Mouse (Mus musculus) heart, postnatal 0 days (tissue): Measurements from ENCODE around the gene Son. TPM values are rescaled to one million over a fixed set of nuclear protein-coding genes. Genes with fewer than 3 reads are reported as not detected.

Experiments
- ATAC-seq: fragments of 200-750 bp; cut with Nextera tagmentation; 2 replicates; pipeline ENCODE4 v1.8.0; 2017; ENCODE audit warnings: low read depth, moderate number of reproducible peaks, moderate library complexity; ENCODE audit not compliant: insufficient read depth
- DNase-seq: peaks from one replicate; pipeline ENCODE4 v3.0.0-alpha.2; 2016; ENCODE audit warnings: low spot score
- H3K27ac ChIP-seq: fragments of 300-500 bp; sonication (generic); 2 replicates; pipeline ENCODE4 v1.5.1; 2014; ENCODE audit warnings: low read depth, mild to moderate bottlenecking
- H3K27me3 ChIP-seq: fragments of 300-500 bp; sonication (generic); 2 replicates; pipeline ENCODE4 v1.6.1; 2014; ENCODE audit warnings: low read length, mixed read lengths; ENCODE audit not compliant: control insufficient read depth, insufficient read depth
- H3K36me3 ChIP-seq: fragments of 300-500 bp; sonication (generic); replicated peaks from 2 replicates; pipeline ENCODE4 v1.6.1; 2014; ENCODE audit warnings: low read length, mixed read lengths; ENCODE audit not compliant: control insufficient read depth, insufficient read depth
- H3K4me1 ChIP-seq: fragments of 300-500 bp; sonication (generic); 2 replicates; pipeline ENCODE4 v1.6.1; 2014; ENCODE audit warnings: antibody characterized with exemption; ENCODE audit not compliant: control insufficient read depth, insufficient read depth
- H3K4me2 ChIP-seq: fragments of 300-500 bp; sonication (generic); 2 replicates; pipeline ENCODE4 v1.6.1; 2014; ENCODE audit warnings: low read depth, mild to moderate bottlenecking, low read length, moderate library complexity
- H3K4me3 ChIP-seq: fragments of 300-500 bp; sonication (generic); 2 replicates; pipeline ENCODE4 v1.5.1; 2014; ENCODE audit warnings: low read depth, low read length
- H3K9ac ChIP-seq: fragments of 300-500 bp; sonication (generic); replicated peaks from 2 replicates; pipeline ENCODE4 v1.6.1; 2014; ENCODE audit warnings: low read depth, low read length, mixed read lengths
- H3K9me3 ChIP-seq: fragments of 300-500 bp; sonication (generic); replicated peaks from 2 replicates; pipeline ENCODE4 v1.6.1; 2016; ENCODE audit warnings: low read length; ENCODE audit not compliant: control insufficient read depth
- CTCF ChIP-seq: IDR thresholded peaks from 2 replicates; pipeline ENCODE4 v1.5.1; 2016; ENCODE audit warnings: antibody characterized with exemption, control low read depth, low read depth
- EP300 ChIP-seq: IDR thresholded peaks from 2 replicates; pipeline ENCODE4 v1.6.1; 2016; ENCODE audit warnings: antibody characterized with exemption, low read depth
- WGBS: fragments of 180-500 bp; shearing (Covaris S2); extraction: QIAGEN DNeasy Blood & Tissue Kit; methylation state at CpG from one replicate; pipeline ENCODE4 v1.1.7; 2014; 5-methylcytosine and 5-hydroxymethylcytosine counted together
- polyA plus RNA-seq: library from polyadenylated mRNA; unstranded; fragments of >200 nt; fragmentation: Nextera tagmentation; extraction: Ambion mirVana; gene quantifications from 2 replicates; pipeline ENCODE4 v1.2.1, GENCODE M21; 2015
- total RNA-seq: library from RNA; depleted of rRNA; stranded (reverse); fragments of >200 nt; gene quantifications from 2 replicates; pipeline ENCODE4 v1.2.3, GENCODE M21; 2014; ENCODE audit warnings: low replicate concordance

Gene Son
- total and polyA plus RNA-seq, 2 experiments from 2014 or later: 69.1 to 243 TPM

DNA sequence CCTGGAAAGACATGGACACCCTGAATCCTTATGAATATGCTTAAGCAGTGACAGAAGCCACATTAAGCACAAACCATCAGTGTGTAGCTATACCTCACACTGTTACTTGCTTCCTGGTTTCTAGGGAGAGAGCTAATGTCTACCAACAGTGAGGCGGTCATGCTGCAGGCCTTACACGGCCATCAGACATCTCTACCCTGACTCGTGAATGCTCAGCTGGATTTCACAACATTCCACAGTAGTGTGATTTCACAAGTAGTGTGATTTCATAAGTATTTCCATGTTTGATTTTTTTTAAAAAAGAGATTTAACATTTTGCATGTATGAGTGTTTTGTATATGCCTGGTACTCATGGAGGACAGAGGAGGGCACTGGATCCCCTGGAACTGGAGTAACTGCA, 18.6 kb upstream of the Son start:
- no peak for TF ChIP-seq EP300
- Histone ChIP-seq H3K4me2 (no peak overlapping the region), H3K27ac (no peak overlapping the region), H3K4me3 (no peak overlapping the region), H3K27me3 (no peaks in the 10 kb centered on the region), H3K4me1 (no peaks in the 10 kb centered on the region), H3K9ac (no peak overlapping the region), H3K9me3 (no peaks in the 10 kb centered on the region), H3K36me3 (peaks cover 67% of the 10 kb centered on the region)
- 83% methylated on average over 3 of the region's 3 CpGs for WGBS
- DNase-seq (no peak), ATAC-seq (no peak)

DNA sequence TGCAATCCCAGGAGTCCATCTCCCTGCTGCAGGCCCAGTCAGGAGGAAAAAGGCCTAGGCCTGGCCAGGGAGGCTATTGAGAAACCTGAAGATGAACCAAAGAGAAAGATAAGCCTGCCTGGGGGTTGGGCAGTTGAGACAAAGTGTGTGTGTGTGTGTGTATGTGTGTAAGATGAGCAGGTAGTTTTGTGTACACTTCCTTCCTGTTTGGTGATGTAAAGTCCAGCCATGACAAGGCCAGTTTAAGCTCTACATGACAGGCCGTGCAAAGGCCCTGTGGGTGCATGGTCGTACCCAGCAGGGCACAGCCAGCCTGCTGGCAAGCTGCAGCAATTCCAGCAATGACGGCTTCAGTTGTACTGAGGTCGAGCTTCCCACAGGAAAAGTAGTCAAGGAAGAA, 17.6 kb upstream of the Son start:
- Histone ChIP-seq H3K9ac (no peak overlapping the region), H3K27me3 (no peaks in the 10 kb centered on the region), H3K4me2 (no peak overlapping the region), H3K4me1 (no peaks in the 10 kb centered on the region), H3K9me3 (no peaks in the 10 kb centered on the region), H3K4me3 (no peak overlapping the region), H3K36me3 (peaks cover 60% of the 10 kb centered on the region), H3K27ac (no peak overlapping the region)
- no peak for ATAC-seq
- TF ChIP-seq EP300 (no peak), CTCF (no peak)
- DNase-seq: no peak
- 90% methylated on average over 4 of the region's 4 CpGs for WGBS

- H3K27ac ChIP-seq: no peak overlapping the region
- no peak overlapping the region for H3K9ac ChIP-seq
- H3K36me3 ChIP-seq: peaks cover 60% of the 10 kb centered on the region
- DNase-seq (no peak), ATAC-seq (no peak)
- H3K4me3 ChIP-seq: no peak overlapping the region
- no peaks in the 10 kb centered on the region for H3K27me3 ChIP-seq
- no peak for TF ChIP-seq CTCF
- no peak for TF ChIP-seq EP300
- H3K4me2 ChIP-seq: no peak overlapping the region
- 69% methylated on average over 1 of the region's 1 CpGs for WGBS
- H3K4me1 ChIP-seq: no peaks in the 10 kb centered on the region
- H3K9me3 ChIP-seq: no peaks in the 10 kb centered on the region
Measured at GRCm38 (mm10) chr16:91630584-91630983, 16.7 kb upstream of the Son start.

DNA sequence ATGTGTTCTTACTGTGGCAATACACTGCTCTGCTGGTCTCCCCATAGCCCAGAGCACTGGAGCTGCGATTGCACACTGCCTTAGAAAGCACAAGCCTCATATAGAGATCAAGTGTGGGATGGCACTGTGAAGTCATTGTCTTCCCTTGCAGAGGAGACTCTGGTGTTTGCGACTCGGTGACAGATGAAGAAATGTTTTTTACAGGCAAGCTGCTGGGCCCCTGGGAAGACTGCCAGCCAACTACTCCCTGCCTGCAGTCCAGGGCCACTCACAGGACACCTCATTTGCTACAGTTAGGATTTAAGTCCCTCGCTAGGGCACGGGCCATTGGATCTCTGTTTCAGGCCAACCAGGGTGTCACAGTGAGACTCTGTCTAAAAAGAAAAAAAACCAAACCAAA, 14.9 kb upstream of the Son start:
- peaks cover 68% of the 10 kb centered on the region for H3K36me3 ChIP-seq
- no peak overlapping the region for H3K4me2 ChIP-seq
- no peak for DNase-seq
- no peak overlapping the region for H3K9ac ChIP-seq
- H3K4me3 ChIP-seq: no peak overlapping the region
- no peaks in the 10 kb centered on the region for H3K9me3 ChIP-seq
- no peak for ATAC-seq
- H3K4me1 ChIP-seq: no peaks in the 10 kb centered on the region
- H3K27me3 ChIP-seq: no peaks in the 10 kb centered on the region
- TF ChIP-seq CTCF (no peak), EP300 (no peak)
- 54% methylated on average over 5 of the region's 5 CpGs for WGBS
- H3K27ac ChIP-seq: no peak overlapping the region

DNA sequence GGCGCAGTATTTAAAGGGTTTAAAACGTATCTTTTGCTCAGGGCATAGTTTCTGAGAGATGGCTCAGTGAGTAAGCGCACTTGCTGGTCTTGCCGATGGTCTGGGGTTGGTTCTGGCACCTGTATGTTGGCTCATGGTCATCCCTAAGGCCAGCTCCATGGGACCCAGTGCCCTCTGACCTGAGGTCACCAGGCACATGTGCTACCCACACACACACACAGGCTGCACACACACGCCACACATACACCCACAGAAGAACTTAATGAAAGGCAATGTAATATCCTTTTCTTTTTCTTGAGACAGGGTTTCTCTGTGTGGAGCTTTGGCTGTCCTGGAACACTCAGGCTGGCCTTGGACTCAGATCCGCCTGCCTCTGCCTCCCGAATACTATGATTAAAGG, 14.4 kb upstream of the Son start:
- no peak overlapping the region for H3K27ac ChIP-seq
- peaks cover 68% of the 10 kb centered on the region for H3K36me3 ChIP-seq
- H3K4me3 ChIP-seq: no peak overlapping the region
- WGBS: 93% methylated on average over 7 of the region's 7 CpGs
- no peaks in the 10 kb centered on the region for H3K9me3 ChIP-seq
- DNase-seq (no peak), ATAC-seq (no peak)
- no peak overlapping the region for H3K9ac ChIP-seq
- TF ChIP-seq EP300: no peak
- no peak for TF ChIP-seq CTCF
- H3K27me3 ChIP-seq: no peaks in the 10 kb centered on the region
- H3K4me2 ChIP-seq: no peak overlapping the region
- H3K4me1 ChIP-seq: no peaks in the 10 kb centered on the region

DNA sequence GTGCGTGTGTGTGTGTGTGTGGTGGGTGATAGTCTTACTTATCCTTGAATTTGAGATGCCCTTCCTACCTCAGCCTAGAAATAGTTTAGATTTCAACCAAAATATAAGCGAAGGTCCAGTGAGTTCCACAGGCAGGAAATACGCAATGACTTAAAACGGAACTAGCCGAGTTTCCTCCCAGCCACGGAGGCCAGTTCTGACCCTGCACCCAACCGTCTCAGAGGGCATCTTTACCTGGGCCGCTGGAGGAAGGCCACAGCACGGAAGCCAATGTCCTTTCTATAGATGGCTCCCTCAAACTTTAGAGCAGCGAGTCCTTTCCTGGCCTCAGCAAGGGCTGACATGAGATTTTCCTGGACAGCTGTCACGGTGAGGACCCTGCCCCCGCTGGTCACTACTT, 13.7 kb upstream of the Son start:
- Histone ChIP-seq H3K9me3 (no peaks in the 10 kb centered on the region), H3K4me3 (no peak overlapping the region), H3K36me3 (peaks cover 68% of the 10 kb centered on the region), H3K27me3 (no peaks in the 10 kb centered on the region), H3K9ac (no peak overlapping the region), H3K27ac (no peak overlapping the region), H3K4me1 (no peaks in the 10 kb centered on the region), H3K4me2 (no peak overlapping the region)
- TF ChIP-seq EP300: no peak
- TF ChIP-seq CTCF: no peak
- DNase-seq (no peak), ATAC-seq (no peak)
- WGBS: 81% methylated on average over 12 of the region's 12 CpGs
